Mouse (Mus musculus) MEL (cell line): ENCODE data around the gene Gas8. TPM values are rescaled to one million over a fixed set of nuclear protein-coding genes. Genes with fewer than 3 reads are reported as not detected.

ENCODE experiments used
- DNase-seq: peaks from one replicate; pipeline ENCODE4 v3.0.0; 2011; ENCODE audit warnings: low read depth, low spot score
- H3K27ac ChIP-seq: 2 replicates; pipeline ENCODE4 v1.5.1; 2012; ENCODE audit warnings: low read depth, mild to moderate bottlenecking, control low read depth, low read length, moderate library complexity; ENCODE audit not compliant: control insufficient read depth
- H3K27me3 ChIP-seq, 2 experiments: fragments of 150-350 bp in 1 of 2; sonication (generic) in 1 of 2; 2 replicates each; pipeline ENCODE4 v1.6.1; 2012; ENCODE audit warnings: low read length in 2 of 2, mild to moderate bottlenecking in 2 of 2, improper control_type of control experiment in 1 of 2, moderate library complexity in 1 of 2; ENCODE audit not compliant: insufficient read depth in 2 of 2, control insufficient read depth in 1 of 2
- H3K36me3 ChIP-seq, 2 experiments: 2 replicates each; pipeline ENCODE4 v1.6.1; 2012 to 2014; ENCODE audit warnings: low read length in 2 of 2, improper control_type of control experiment in 1 of 2, inconsistent platforms in 1 of 2, mild to moderate bottlenecking in 1 of 2; ENCODE audit not compliant: insufficient read depth in 2 of 2, control insufficient read depth in 1 of 2
- H3K4me1 ChIP-seq, 2 experiments: fragments of 150-350 bp in 1 of 2; sonication (generic) in 1 of 2; 2 replicates each; pipeline ENCODE4 v1.6.1; 2012; ENCODE audit warnings: low read length in 2 of 2, improper control_type of control experiment in 1 of 2, mild to moderate bottlenecking in 1 of 2; ENCODE audit not compliant: insufficient read depth in 2 of 2, control insufficient read depth in 1 of 2
- H3K4me3 ChIP-seq, 2 experiments: fragments of 150-350 bp in 1 of 2; sonication (generic) in 1 of 2; 2 replicates each; pipeline ENCODE4 v1.5.1; 2012; ENCODE audit warnings: low read depth in 2 of 2, low read length in 2 of 2, mild to moderate bottlenecking in 2 of 2, moderate library complexity in 2 of 2, control low read depth in 1 of 2, improper control_type of control experiment in 1 of 2; ENCODE audit not compliant: control insufficient read depth in 1 of 2, insufficient read depth in 1 of 2
- H3K79me2 ChIP-seq: 2 replicates; pipeline ENCODE4 v1.6.1; 2012; ENCODE audit warnings: mild to moderate bottlenecking, low read length, moderate library complexity; ENCODE audit not compliant: control insufficient read depth, poor library complexity, insufficient read depth
- H3K9ac ChIP-seq: 2 replicates; pipeline ENCODE4 v1.6.1; 2012; ENCODE audit warnings: low read depth, mild to moderate bottlenecking, control low read depth, low read length, moderate library complexity; ENCODE audit not compliant: control insufficient read depth, poor library complexity, severe bottlenecking
- H3K9me3 ChIP-seq: fragments of 150-350 bp; sonication (generic); replicated peaks from 2 replicates; pipeline ENCODE4 v1.6.1; 2012; ENCODE audit warnings: mild to moderate bottlenecking, low read length, improper control_type of control experiment, moderate library complexity; ENCODE audit not compliant: insufficient read depth
- BHLHE40 ChIP-seq: IDR thresholded peaks from 2 replicates; pipeline ENCODE4 v1.6.1; 2012; ENCODE audit warnings: low read depth, mild to moderate bottlenecking, inconsistent platforms, low read length, improper control_type of control experiment, borderline replicate concordance
- CTCF ChIP-seq, 3 experiments: IDR thresholded peaks in 2 of 3; conservative IDR thresholded peaks in 1 of 3; 2 replicates each; pipeline ENCODE4 v1.5.1; 2011 to 2012; ENCODE audit warnings: low read length in 3 of 3, low read depth in 2 of 3, mild to moderate bottlenecking in 2 of 3, improper control_type of control experiment in 1 of 3, inconsistent platforms in 1 of 3, mixed read lengths in 1 of 3, moderate library complexity in 1 of 3; ENCODE audit not compliant: control insufficient read depth in 1 of 3, insufficient read depth in 1 of 3, poor library complexity in 1 of 3, severe bottlenecking in 1 of 3
- E2F4 ChIP-seq: IDR thresholded peaks from 2 replicates; pipeline ENCODE4 v1.6.1; 2011; ENCODE audit warnings: low read depth, low read length, improper control_type of control experiment, borderline replicate concordance
- ELF1 ChIP-seq: IDR thresholded peaks from 2 replicates; pipeline ENCODE4 v1.6.1; 2014; ENCODE audit warnings: low read depth, mild to moderate bottlenecking, inconsistent platforms, low read length, improper control_type of control experiment, moderate library complexity
- ETS1 ChIP-seq: IDR thresholded peaks from 2 replicates; pipeline ENCODE4 v1.6.1; 2012; ENCODE audit warnings: low read depth, mild to moderate bottlenecking, inconsistent platforms, low read length, improper control_type of control experiment, moderate library complexity
- KAT2A ChIP-seq: conservative IDR thresholded peaks from 2 replicates; pipeline ENCODE4 v1.6.1; 2012; ENCODE audit warnings: low read depth, low read length, improper control_type of control experiment, inconsistent platforms
- MAX ChIP-seq: IDR thresholded peaks from 2 replicates; pipeline ENCODE4 v1.6.1; 2011; ENCODE audit warnings: low read length, improper control_type of control experiment
- MEF2A ChIP-seq: IDR thresholded peaks from 2 replicates; pipeline ENCODE4 v1.6.1; 2014; ENCODE audit warnings: low read depth, mild to moderate bottlenecking, inconsistent platforms, low read length, improper control_type of control experiment; ENCODE audit not compliant: poor library complexity, insufficient replicate concordance, severe bottlenecking; ENCODE audit errors: extremely low read depth
- MXI1 ChIP-seq: IDR thresholded peaks from 2 replicates; pipeline ENCODE4 v1.6.1; 2011; ENCODE audit warnings: mild to moderate bottlenecking, low read depth, low read length, improper control_type of control experiment
- MYB ChIP-seq: IDR thresholded peaks from 2 replicates; pipeline ENCODE4 v1.6.1; 2011; ENCODE audit warnings: mild to moderate bottlenecking, low read depth, low read length, improper control_type of control experiment
- MYC ChIP-seq: IDR thresholded peaks from 2 replicates; pipeline ENCODE4 v1.6.1; 2011; ENCODE audit warnings: low read depth, mild to moderate bottlenecking, low read length, improper control_type of control experiment, moderate library complexity
- NELFE ChIP-seq: IDR thresholded peaks from 2 replicates; pipeline ENCODE4 v1.6.1; 2011; ENCODE audit warnings: low read depth, low read length, improper control_type of control experiment
- NRF1 ChIP-seq: IDR thresholded peaks from 2 replicates; pipeline ENCODE4 v1.6.1; 2014; ENCODE audit warnings: low read depth, mild to moderate bottlenecking, inconsistent platforms, low read length, improper control_type of control experiment, moderate library complexity; ENCODE audit not compliant: poor library complexity, insufficient read depth, severe bottlenecking
- TBP ChIP-seq: IDR thresholded peaks from 2 replicates; pipeline ENCODE4 v1.8.0; 2011; ENCODE audit warnings: low read depth, low read length, improper control_type of control experiment
- TCF12 ChIP-seq: IDR thresholded peaks from 2 replicates; pipeline ENCODE4 v1.6.1; 2014; ENCODE audit warnings: low read depth, mild to moderate bottlenecking, inconsistent platforms, low read length, improper control_type of control experiment, moderate library complexity
- ZNF384 ChIP-seq: IDR thresholded peaks from 2 replicates; pipeline ENCODE4 v1.6.1; 2012; ENCODE audit warnings: low read depth, mild to moderate bottlenecking, inconsistent platforms, low read length, improper control_type of control experiment
- polyA plus RNA-seq, 2 experiments: library from polyadenylated mRNA; stranded (reverse) in 1 of 2; unstranded in 1 of 2; fragments of >175 nt in 1 of 2; fragments of >200 nt in 1 of 2; gene quantifications; 2 replicates each; pipeline versions ENCODE4 v1.2.1 to v1.2.4; 2012; ENCODE audit warnings: low replicate concordance in 2 of 2, low read depth in 1 of 2; ENCODE audit not compliant: insufficient read length in 2 of 2, insufficient read depth in 1 of 2, missing spikeins in 1 of 2
- total RNA-seq: library from RNA; depleted of rRNA; stranded (reverse); fragments of 300-350 nt; gene quantifications from 2 replicates; pipeline ENCODE4 v1.2.3, GENCODE M21; 2012

Gas8 gene
- total and polyA plus RNA-seq, 3 experiments, result 14.4 to 179 (median 20.8) TPM

DNA sequence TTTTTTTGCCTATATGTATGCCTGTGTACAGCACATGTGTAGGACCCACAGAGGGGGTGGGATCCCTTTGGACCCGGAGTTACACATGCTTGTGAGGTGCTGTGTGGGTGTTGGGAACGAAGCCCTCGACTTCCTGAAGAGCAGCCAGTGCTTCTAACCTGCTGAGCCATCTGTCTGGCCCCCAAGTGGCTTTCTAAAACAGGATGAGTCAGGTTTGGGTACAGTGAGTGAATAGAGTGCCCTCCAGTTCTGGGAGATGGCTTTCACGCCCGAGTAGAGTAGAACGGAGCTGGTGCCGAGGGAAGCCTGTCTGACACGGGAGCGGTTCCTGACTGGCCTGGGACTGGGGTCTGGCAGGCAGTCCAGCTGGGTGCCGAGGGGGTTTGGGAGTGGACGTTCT lies 19.1 kb upstream of the Gas8 start:
- Histone ChIP-seq H3K36me3 (peaks cover 0 to 20% of the 10 kb centered on the region in 2 experiments; a peak in 2 of 4 replicates), H3K27ac (no peak overlapping the region)
- DNase-seq, result no peak

DNA sequence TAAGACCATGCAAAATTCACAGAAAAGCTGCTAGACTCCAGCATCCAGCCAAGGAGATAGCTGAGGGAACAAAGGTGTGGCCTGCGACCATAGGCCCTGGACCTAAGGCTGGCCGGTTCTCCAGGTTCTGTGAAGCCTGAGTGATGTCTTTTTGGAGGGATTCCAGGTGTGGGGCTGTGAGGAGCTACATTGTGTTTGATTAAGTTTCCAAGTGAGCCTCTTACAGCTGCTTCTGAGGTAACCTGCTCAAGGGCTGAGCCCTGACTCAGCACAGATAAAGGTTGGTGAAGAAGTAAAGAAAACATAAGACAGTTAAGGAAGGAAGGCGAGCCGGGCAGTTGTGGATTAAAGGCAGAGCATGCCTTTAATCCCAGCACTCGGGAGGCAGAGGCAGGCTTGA lies 16.4 kb upstream of the Gas8 start:
- DNase-seq, result no peak
- no peaks in the 10 kb centered on the region for H3K79me2 ChIP-seq
- H3K27ac ChIP-seq, result no peak overlapping the region
- TF ChIP-seq TBP (no peak), ZNF384 (no peak), NELFE (no peak), MAX (no peak), MYC (no peak), E2F4 (no peak), ELF1 (no peak)
- H3K9ac ChIP-seq, result no peak overlapping the region
- H3K4me3 ChIP-seq, result no peak overlapping the region
- peaks cover 0 to 11% of the 10 kb centered on the region in 2 experiments; a peak in 2 of 4 replicates for H3K36me3 ChIP-seq
- no peaks in the 10 kb centered on the region for H3K4me1 ChIP-seq
- H3K27me3 ChIP-seq, result no peaks in the 10 kb centered on the region
- no peaks in the 10 kb centered on the region for H3K9me3 ChIP-seq

More for the DNA sequence above, 19.1 kb upstream of the Gas8 start:
- no peaks in the 10 kb centered on the region for H3K79me2 ChIP-seq
- no peak overlapping the region for H3K4me3 ChIP-seq
- H3K9me3 ChIP-seq, result no peaks in the 10 kb centered on the region
- no peak overlapping the region for H3K9ac ChIP-seq
- TF ChIP-seq KAT2A (no peak), MXI1 (no peak), BHLHE40 (no peak), MYB (no peak), MEF2A (no peak), ETS1 (no peak), NRF1 (no peak)
- H3K27me3 ChIP-seq, result no peaks in the 10 kb centered on the region
- H3K4me1 ChIP-seq, result no peaks in the 10 kb centered on the region

DNA sequence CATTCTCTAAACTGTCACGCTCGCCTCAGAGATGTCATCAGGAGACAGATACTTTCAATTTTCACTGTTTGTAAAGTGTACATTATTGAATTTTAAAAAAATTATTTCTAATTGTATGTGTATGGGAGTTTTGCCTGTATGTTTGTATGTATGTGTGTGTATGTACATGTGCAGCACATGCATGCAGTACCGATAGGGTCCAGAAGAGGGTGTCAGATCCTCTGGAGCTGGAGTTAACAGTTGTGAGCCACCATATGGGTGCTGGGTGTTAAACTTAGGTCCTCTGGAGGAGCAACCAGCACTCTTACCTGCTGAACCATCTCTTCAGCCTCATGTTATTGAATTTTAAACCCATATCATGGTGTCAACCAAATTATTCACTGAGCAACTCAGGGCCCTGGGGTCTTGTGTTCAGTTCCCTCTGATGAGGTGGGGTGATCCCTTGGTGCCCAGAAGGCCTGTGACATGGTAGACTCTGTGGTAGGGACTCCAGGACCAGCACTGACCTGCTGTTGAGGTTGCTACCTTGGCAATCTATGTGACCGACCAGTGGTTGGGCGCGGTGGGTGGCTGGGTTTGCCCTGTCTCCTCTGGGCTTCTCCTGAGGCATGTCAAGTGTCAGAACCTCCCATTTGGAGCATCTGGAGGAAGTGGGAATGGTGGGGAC lies 14.7 kb upstream of the Gas8 start:
- no peaks in the 10 kb centered on the region for H3K27me3 ChIP-seq
- no peaks in the 10 kb centered on the region for H3K4me1 ChIP-seq
- no peaks in the 10 kb centered on the region for H3K9me3 ChIP-seq
- H3K9ac ChIP-seq, result no peak overlapping the region
- TF ChIP-seq TCF12 (no peak), CTCF (IDR thresholded peaks at IDR 0.05 in 2 of 3, conservative IDR thresholded peaks at IDR 0.05 in 1 of 3; ENCODE audit: control insufficient read depth in 1 of 3, insufficient read depth in 1 of 3, low read depth in 2 of 3, low read length in 3 of 3, poor library complexity in 1 of 3, severe bottlenecking in 1 of 3) (peak; percentile 21 to 44 (median 27); a peak in 3 of 6 replicates)
- TF ChIP-seq, all 39 proteins: peak for 1
- Histone ChIP-seq H3K79me2 (no peaks in the 10 kb centered on the region), H3K4me3 (no peak overlapping the region), H3K27ac (no peak overlapping the region), H3K36me3 (peaks cover 0 to 11% of the 10 kb centered on the region in 2 experiments; a peak in 2 of 4 replicates)
- peak; percentile 51 for DNase-seq
